Mouse (Mus musculus): ENCODE results near the gene Agbl3.

DNA sequence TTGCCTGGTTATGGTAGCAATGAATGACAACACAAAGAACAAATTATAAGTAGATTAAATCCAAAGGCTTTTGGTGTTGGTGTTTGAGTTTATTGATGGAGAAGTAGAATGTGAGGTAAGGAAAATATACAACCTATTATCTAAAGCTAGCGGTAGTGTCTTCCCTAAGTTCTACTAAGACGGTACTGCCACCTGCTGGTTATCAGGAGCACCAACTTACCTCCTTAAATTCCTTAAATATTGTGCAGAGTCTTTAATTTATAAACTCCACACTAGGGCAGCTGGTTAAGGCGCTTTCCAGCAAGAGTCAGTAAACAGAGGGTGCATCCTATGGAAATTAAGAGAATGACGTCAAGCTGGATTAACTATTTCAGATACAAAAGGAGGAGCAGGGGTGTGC lies 20.2 kb upstream of the Agbl3 start:
- 0 out of 2 replicates have a peak, but pooled peaks have one; percentile 3 for TF ChIP-seq CTCF (IDR thresholded peaks at IDR 0.05; ENCODE audit: extremely low read depth, insufficient read depth, insufficient read length, insufficient replicate concordance)
- no peak for TF ChIP-seq POLR2A (IDR thresholded peaks at IDR 0.05; ENCODE audit: low read depth, low read length)

All from spleen, adult 2 months (tissue).